Mouse (Mus musculus): ENCODE results near the gene Alg11. TPM values are rescaled to one million over a fixed set of nuclear protein-coding genes. Genes with fewer than 3 reads are reported as not detected.

The Alg11 gene
- polyA plus RNA-seq (2016; fragmentation: Nextera tagmentation; extraction: Ambion mirVana): 20.9 and 30.2 TPM in 2 replicates

- no peaks in the 10 kb centered on the region for H3K27me3 ChIP-seq (replicated peaks)
Measured at GRCm38 (mm10) chr8:22060446-22060889, at the start of gene Alg11. Gene Alg11 (plus strand): TSS chr8:22060721.

GRCm38 (mm10) chr8:22013034-22013707 lies 47.4 kb upstream of the Alg11 start:
- 76% methylated on average over 24 of the region's 24 CpGs for WGBS

More at GRCm38 (mm10) chr8:22060446-22060889, at the start of gene Alg11:
- peak within 1 kb of the TSS; percentile 85 for H3K4me2 ChIP-seq (replicated peaks)
- peaks cover 7% of the 10 kb centered on the region; the same call in 1 of the 2 replicates for H3K4me1 ChIP-seq
- H3K36me3 ChIP-seq: peaks cover 13% of the 10 kb centered on the region
- H3K9ac ChIP-seq: peak within 1 kb of the TSS; percentile 66
- H3K27ac ChIP-seq: no peak within 1 kb of the TSS
- peak; percentile 100 for ATAC-seq (ENCODE audit: low FRiP score, low read depth)
- H3K4me3 ChIP-seq: peak within 1 kb of the TSS; percentile 66
- H3K9me3 ChIP-seq: no peaks in the 10 kb centered on the region
- under 1% methylated on average over 36 of the region's 36 CpGs for WGBS

GRCm38 (mm10) chr8:22017731-22018130 lies 42.8 kb upstream of the Alg11 start:
- Histone ChIP-seq H3K4me3 (no peak overlapping the region), H3K4me1 (no peaks in the 10 kb centered on the region), H3K9ac (no peak overlapping the region), H3K4me2 (replicated peaks) (no peak overlapping the region), H3K27ac (no peak overlapping the region), H3K27me3 (replicated peaks) (no peaks in the 10 kb centered on the region), H3K9me3 (no peaks in the 10 kb centered on the region), H3K36me3 (no peaks in the 10 kb centered on the region)
- no peak for ATAC-seq (ENCODE audit: low FRiP score, low read depth)
- whole genome bisulfite sequencing: 63% methylated on average over 7 of the region's 7 CpGs

More at GRCm38 (mm10) chr8:22013034-22013707, 47.4 kb upstream of the Alg11 start:
- ATAC-seq (ENCODE audit: low FRiP score, low read depth): no peak
- H3K9ac ChIP-seq: no peak overlapping the region
- H3K27me3 ChIP-seq (replicated peaks): no peaks in the 10 kb centered on the region
- no peak overlapping the region for H3K4me2 ChIP-seq (replicated peaks)
- no peaks in the 10 kb centered on the region; the same call in 1 of the 2 replicates for H3K36me3 ChIP-seq
- H3K27ac ChIP-seq: no peak overlapping the region
- no peaks in the 10 kb centered on the region for H3K9me3 ChIP-seq
- H3K4me1 ChIP-seq: no peaks in the 10 kb centered on the region
- H3K4me3 ChIP-seq: no peak overlapping the region

- no peaks in the 10 kb centered on the region for H3K27me3 ChIP-seq (replicated peaks)
- 96% methylated on average over 5 of the region's 5 CpGs for WGBS
- no peak overlapping the region for H3K9ac ChIP-seq
- no peak overlapping the region for H3K4me2 ChIP-seq (replicated peaks)
- ATAC-seq (ENCODE audit: low FRiP score, low read depth): no peak
- H3K9me3 ChIP-seq: no peaks in the 10 kb centered on the region
- H3K36me3 ChIP-seq: no peaks in the 10 kb centered on the region
- H3K4me3 ChIP-seq: no peak overlapping the region
- H3K27ac ChIP-seq: no peak overlapping the region
- no peaks in the 10 kb centered on the region for H3K4me1 ChIP-seq
Measured at GRCm38 (mm10) chr8:22019498-22019897, 41.0 kb upstream of the Alg11 start.

- WGBS: 62% methylated on average over 7 of the region's 7 CpGs
- ATAC-seq (ENCODE audit: low FRiP score, low read depth): no peak
- Histone ChIP-seq H3K27me3 (replicated peaks) (no peaks in the 10 kb centered on the region), H3K27ac (no peak overlapping the region), H3K4me2 (replicated peaks) (no peak overlapping the region), H3K36me3 (no peaks in the 10 kb centered on the region), H3K4me1 (no peaks in the 10 kb centered on the region), H3K9me3 (no peaks in the 10 kb centered on the region), H3K9ac (no peak overlapping the region), H3K4me3 (no peak overlapping the region)
Measured at GRCm38 (mm10) chr8:22022244-22022643, 38.3 kb upstream of the Alg11 start.

GRCm38 (mm10) chr8:22025241-22025640 lies 35.3 kb upstream of the Alg11 start:
- H3K9ac ChIP-seq: no peak overlapping the region
- WGBS: 77% methylated on average over 4 of the region's 4 CpGs

GRCm38 (mm10) chr8:22028973-22029372 lies 31.5 kb upstream of the Alg11 start:
- Histone ChIP-seq H3K36me3 (no peaks in the 10 kb centered on the region), H3K9ac (no peak overlapping the region), H3K27ac (no peak overlapping the region), H3K27me3 (replicated peaks) (no peaks in the 10 kb centered on the region), H3K4me2 (replicated peaks) (no peak overlapping the region), H3K4me3 (no peak overlapping the region), H3K9me3 (no peaks in the 10 kb centered on the region), H3K4me1 (no peaks in the 10 kb centered on the region)
- WGBS: 89% methylated on average over 3 of the region's 3 CpGs
- ATAC-seq (ENCODE audit: low FRiP score, low read depth): no peak

More at GRCm38 (mm10) chr8:22025241-22025640, 35.3 kb upstream of the Alg11 start:
- H3K4me2 ChIP-seq (replicated peaks): no peak overlapping the region
- H3K27me3 ChIP-seq (replicated peaks): no peaks in the 10 kb centered on the region
- ATAC-seq (ENCODE audit: low FRiP score, low read depth): no peak
- no peak overlapping the region for H3K27ac ChIP-seq
- no peaks in the 10 kb centered on the region for H3K36me3 ChIP-seq
- H3K4me1 ChIP-seq: no peaks in the 10 kb centered on the region
- no peak overlapping the region for H3K4me3 ChIP-seq
- no peaks in the 10 kb centered on the region for H3K9me3 ChIP-seq

GRCm38 (mm10) chr8:22030990-22031389 lies 29.5 kb upstream of the Alg11 start:
- no peak overlapping the region for H3K4me3 ChIP-seq
- H3K36me3 ChIP-seq: no peaks in the 10 kb centered on the region
- H3K9ac ChIP-seq: no peak overlapping the region
- H3K4me2 ChIP-seq (replicated peaks): no peak overlapping the region
- WGBS: 83% methylated on average over 3 of the region's 3 CpGs
- H3K27me3 ChIP-seq (replicated peaks): no peaks in the 10 kb centered on the region
- no peaks in the 10 kb centered on the region for H3K9me3 ChIP-seq
- no peak for ATAC-seq (ENCODE audit: low FRiP score, low read depth)
- H3K27ac ChIP-seq: no peak overlapping the region
- H3K4me1 ChIP-seq: no peaks in the 10 kb centered on the region

GRCm38 (mm10) chr8:22036137-22036536 lies 24.4 kb upstream of the Alg11 start:
- ATAC-seq (ENCODE audit: low FRiP score, low read depth): no peak
- no peaks in the 10 kb centered on the region for H3K9me3 ChIP-seq
- H3K4me1 ChIP-seq: peaks cover 7% of the 10 kb centered on the region; the same call in 1 of the 2 replicates
- 94% methylated on average over 9 of the region's 9 CpGs for WGBS
- H3K9ac ChIP-seq: no peak overlapping the region
- no peaks in the 10 kb centered on the region for H3K27me3 ChIP-seq (replicated peaks)
- no peak overlapping the region for H3K4me2 ChIP-seq (replicated peaks)
- no peak overlapping the region for H3K4me3 ChIP-seq
- no peak overlapping the region for H3K27ac ChIP-seq
- H3K36me3 ChIP-seq: no peaks in the 10 kb centered on the region

GRCm38 (mm10) chr8:22037022-22037421 lies 23.5 kb upstream of the Alg11 start:
- Histone ChIP-seq H3K27me3 (replicated peaks) (no peaks in the 10 kb centered on the region), H3K4me1 (peaks cover 7% of the 10 kb centered on the region; the same call in 1 of the 2 replicates), H3K9ac (no peak overlapping the region), H3K4me2 (replicated peaks) (no peak overlapping the region), H3K27ac (no peak overlapping the region), H3K9me3 (no peaks in the 10 kb centered on the region), H3K4me3 (no peak overlapping the region), H3K36me3 (no peaks in the 10 kb centered on the region)
- no peak for ATAC-seq (ENCODE audit: low FRiP score, low read depth)
- 83% methylated on average over 7 of the region's 7 CpGs for WGBS

- H3K4me2 ChIP-seq (replicated peaks): no peak overlapping the region
- no peak overlapping the region for H3K27ac ChIP-seq
- no peaks in the 10 kb centered on the region for H3K27me3 ChIP-seq (replicated peaks)
- peaks cover 14% of the 10 kb centered on the region; the same call in 1 of the 2 replicates for H3K4me1 ChIP-seq
- no peaks in the 10 kb centered on the region for H3K9me3 ChIP-seq
- H3K4me3 ChIP-seq: no peak overlapping the region
- ATAC-seq (ENCODE audit: low FRiP score, low read depth): no peak
- no peaks in the 10 kb centered on the region for H3K36me3 ChIP-seq
- H3K9ac ChIP-seq: no peak overlapping the region
- 19% methylated on average over 15 of the region's 15 CpGs for WGBS
Measured at GRCm38 (mm10) chr8:22039468-22040152, 20.9 kb upstream of the Alg11 start.

GRCm38 (mm10) chr8:22040153-22040509 lies 20.4 kb upstream of the Alg11 start:
- Histone ChIP-seq H3K4me1 (peaks cover 14% of the 10 kb centered on the region; the same call in 1 of the 2 replicates), H3K36me3 (no peaks in the 10 kb centered on the region), H3K4me3 (no peak overlapping the region), H3K4me2 (replicated peaks) (no peak overlapping the region), H3K27ac (no peak overlapping the region), H3K27me3 (replicated peaks) (no peaks in the 10 kb centered on the region), H3K9ac (no peak overlapping the region), H3K9me3 (no peaks in the 10 kb centered on the region)
- WGBS: 43% methylated on average over 6 of the region's 6 CpGs
- no peak for ATAC-seq (ENCODE audit: low FRiP score, low read depth)

Data from neural tube, embryonic 12.5 days (tissue).